Mouse (Mus musculus) gastrocnemius, postnatal 25 days (tissue): Measurements from ENCODE around the gene Wdtc1. TPM values are rescaled to one million over a fixed set of nuclear protein-coding genes. Genes with fewer than 3 reads are reported as not detected.

ENCODE experiments used
- DNase-seq: peaks from one replicate; pipeline ENCODE4 v3.0.0; 2022
- total RNA-seq, 2 experiments: library from RNA; stranded (reverse); gene quantifications; 1 replicate in 1 of 2; 2 replicates in 1 of 2; pipeline ENCODE4 v1.2.3; 2021

Wdtc1 gene
- total RNA-seq, 2 experiments from 2014 or later = 76.3 to 85.0 TPM

DNA sequence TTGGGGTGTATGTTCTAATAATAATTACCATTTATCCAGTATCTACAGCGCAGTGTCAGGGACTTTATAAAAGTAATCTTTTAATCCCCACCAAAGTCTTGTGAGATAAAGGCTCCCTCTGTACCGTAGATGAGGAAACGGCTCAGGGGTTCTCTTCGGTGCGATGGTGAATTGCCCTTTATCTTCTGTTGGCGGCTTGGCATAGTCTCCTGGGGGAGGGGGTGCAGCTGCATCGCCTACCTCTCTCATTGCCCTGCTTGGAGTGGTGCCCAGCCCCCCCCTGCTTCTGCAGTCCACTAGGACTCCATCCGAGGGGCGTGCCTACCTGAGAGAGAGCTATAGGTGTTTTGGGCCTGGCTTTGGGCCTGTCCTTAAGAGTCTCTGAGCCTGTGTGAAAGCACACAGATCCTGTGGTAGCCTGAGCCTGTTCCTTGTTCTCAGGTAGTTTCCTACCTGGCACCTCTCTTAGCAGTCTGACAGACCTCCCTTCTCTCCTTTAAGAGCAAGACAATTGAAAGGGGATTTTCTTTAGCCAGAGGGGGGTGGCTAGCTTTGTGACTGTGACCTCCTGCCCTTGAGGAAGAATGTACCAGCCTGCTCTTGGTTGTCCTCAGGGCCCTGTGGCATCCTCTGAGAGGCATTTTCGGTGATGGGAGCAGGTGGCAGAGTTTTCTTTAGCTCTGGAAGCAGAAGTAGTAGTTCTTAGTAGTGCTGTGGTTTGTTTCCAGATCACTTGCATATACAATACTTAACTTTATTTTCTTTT lies 22.7 kb upstream of the Wdtc1 start:
- no peak for DNase-seq

DNA sequence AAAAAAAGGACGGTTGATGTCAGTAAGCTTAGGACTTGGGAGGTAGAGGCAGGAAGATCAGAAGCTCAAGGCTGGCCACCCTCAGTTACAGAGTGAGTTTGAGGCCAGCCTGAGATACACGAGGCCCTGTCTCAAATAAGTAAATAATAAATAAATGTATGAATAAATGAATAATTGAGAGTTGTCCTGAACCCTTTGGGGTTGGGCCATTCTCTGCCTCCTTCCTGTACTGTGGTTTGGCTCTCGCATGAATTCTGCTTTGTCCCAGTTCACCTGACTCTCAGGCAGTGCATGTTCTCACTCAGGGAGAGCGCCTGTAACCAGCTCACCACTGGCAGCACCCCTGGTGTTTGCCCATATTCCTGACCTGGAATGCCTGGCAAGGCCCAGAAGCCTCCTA lies 20.7 kb upstream of the Wdtc1 start:
- no peak for DNase-seq

GRCm38 (mm10) chr4:133372278-133372665 lies 19.0 kb upstream of the Wdtc1 start:
- no peak for DNase-seq

GRCm38 (mm10) chr4:133371621-133372277 lies 18.5 kb upstream of the Wdtc1 start:
- DNase-seq = no peak

GRCm38 (mm10) chr4:133370298-133371274 lies 17.3 kb upstream of the Wdtc1 start:
- no peak for DNase-seq

DNA sequence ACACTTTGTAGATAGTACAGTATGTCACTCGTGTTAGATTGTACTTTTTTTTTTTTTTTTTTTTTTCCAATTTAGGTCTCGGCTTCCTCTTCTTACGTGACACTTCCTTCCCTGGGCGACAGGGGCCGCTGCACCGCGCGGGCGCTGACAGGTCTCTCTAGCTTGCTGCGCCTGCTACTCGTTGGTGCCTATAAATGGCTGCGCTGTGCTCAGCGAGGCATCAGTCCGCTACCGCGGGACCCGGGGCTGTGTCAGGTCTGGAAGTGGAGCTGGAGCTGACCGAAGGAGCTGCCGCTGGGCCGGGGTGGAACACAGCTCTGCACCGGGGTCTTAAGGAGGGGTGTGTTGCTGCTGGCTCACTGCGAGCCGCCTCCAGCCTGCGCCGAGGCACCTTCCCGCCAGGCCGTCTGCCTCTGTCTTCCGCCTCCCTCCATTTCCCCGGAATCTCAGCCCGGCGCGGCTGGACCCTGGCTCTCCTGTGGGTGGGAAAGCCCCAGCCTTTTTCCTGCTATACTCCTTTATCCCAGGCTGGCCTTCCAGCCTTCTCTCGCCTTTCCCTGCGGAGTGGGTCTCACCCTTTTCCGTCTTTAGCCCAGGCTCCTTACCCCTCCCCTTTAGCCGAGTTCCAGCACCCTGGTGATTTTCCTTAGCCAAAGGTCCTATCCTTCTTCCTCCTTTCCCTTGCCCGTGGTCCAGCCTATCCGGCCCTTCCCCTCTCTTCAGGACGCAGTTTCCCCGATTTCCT lies 16.4 kb upstream of the Wdtc1 start, which contains the start of gene Slc9a1:
Gene Slc9a1, plus strand, starts transcription at position 154 of the 745 bp plus-strand sequence.
- DNase-seq = peak; percentile 91

- DNase-seq = no peak
Observed at GRCm38 (mm10) chr4:133354641-133355040, 1.4 kb upstream of the Wdtc1 start.

- DNase-seq = no peak
Observed at GRCm38 (mm10) chr4:133352797-133353196, 484 bp downstream of the Wdtc1 start.

GRCm38 (mm10) chr4:133348051-133348775 lies 5.1 kb downstream of the Wdtc1 start:
- DNase-seq = no peak

GRCm38 (mm10) chr4:133347624-133348023 lies 5.7 kb downstream of the Wdtc1 start:
- DNase-seq = no peak

DNA sequence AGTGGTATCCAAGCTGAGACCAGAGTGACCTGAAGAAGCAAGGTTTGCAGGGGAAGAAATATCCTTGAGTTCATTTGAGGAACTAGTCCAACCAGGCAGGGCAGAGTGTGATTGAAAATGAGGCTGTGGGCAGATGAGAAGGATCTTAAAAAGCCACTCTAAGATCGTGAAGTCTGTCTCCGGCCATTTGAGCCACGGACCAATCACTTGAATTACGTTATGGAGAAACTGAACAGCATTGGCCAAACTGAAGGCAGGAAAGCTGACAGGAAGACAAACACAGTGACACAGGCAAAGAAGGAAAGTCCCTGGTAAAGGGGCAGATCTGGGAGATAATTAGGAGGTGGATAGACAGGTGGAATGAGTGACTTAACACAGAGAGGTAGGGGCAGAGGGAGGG lies 6.7 kb downstream of the Wdtc1 start:
- DNase-seq = no peak

DNA sequence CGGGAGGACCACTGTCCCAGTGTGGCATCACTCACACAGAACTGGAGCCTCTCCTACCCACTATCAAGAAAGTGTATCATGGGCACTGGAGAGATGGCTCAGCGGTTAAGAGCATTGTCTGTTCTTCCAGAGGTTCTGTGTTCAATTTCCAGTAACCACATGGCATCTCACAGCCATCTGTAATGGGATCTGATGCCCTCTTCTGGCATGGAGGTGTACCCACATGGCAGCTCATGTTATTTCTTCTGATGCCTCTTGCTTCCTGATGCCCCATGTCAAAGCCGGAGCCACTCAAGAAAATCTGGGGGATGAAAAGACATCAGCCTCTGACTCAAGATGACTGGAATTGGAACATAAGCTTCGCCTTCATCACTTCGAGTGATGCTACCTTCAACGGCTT lies 7.6 kb downstream of the Wdtc1 start:
- no peak for DNase-seq

GRCm38 (mm10) chr4:133344112-133344511 lies 9.2 kb downstream of the Wdtc1 start:
- no peak for DNase-seq

DNA sequence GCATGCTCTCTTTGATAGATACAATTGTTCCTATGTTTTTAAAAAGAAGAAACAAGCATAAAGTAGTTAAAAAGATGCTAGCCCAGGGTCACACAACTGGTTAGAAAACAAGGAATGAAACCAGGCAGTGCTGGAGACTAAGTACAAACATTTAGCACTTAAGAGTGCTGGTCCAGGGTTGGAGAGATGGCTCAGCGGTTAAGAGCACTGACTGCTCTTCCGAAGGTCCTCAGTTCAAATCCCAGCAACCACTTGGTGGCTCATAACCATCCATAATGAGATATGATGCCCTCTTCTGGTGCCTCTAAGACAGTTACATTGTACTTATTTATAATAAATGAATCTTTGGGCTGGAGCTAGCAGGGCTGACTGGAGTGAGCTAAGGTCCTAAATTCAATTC lies 13.1 kb downstream of the Wdtc1 start:
- DNase-seq = no peak

DNA sequence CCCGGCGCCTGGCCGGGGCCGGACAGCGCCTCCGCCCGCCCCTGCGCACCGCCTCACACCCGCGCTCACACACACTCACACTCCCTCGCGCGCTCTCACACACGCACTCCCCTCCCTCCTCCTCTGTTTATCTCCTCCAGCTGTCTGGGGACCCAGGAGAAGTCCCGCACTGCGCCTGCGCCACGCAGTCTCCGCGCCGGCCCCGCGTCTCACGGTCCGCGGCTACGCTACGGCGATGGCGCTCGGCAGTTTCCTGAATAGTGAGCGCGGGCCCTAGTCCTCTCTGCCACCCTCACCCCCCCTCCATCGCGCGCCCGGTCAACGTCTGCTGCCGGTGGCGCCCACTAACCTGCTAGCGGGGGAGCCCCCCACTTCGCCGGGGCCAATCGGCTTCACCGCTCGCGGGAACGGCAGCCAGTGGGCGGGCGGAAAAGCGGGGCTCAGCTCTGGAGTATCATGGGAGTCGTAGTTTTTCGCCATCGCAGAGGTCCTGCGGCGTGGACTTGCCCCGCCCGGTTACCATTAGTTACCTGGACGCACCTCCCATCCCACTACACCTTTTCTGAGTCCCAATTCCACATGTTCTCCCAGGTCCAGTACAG lies 14.0 kb downstream of the Wdtc1 start:
- peak; percentile 99 for DNase-seq

GRCm38 (mm10) chr4:133338521-133339095 lies 14.7 kb downstream of the Wdtc1 start:
- DNase-seq = no peak

DNA sequence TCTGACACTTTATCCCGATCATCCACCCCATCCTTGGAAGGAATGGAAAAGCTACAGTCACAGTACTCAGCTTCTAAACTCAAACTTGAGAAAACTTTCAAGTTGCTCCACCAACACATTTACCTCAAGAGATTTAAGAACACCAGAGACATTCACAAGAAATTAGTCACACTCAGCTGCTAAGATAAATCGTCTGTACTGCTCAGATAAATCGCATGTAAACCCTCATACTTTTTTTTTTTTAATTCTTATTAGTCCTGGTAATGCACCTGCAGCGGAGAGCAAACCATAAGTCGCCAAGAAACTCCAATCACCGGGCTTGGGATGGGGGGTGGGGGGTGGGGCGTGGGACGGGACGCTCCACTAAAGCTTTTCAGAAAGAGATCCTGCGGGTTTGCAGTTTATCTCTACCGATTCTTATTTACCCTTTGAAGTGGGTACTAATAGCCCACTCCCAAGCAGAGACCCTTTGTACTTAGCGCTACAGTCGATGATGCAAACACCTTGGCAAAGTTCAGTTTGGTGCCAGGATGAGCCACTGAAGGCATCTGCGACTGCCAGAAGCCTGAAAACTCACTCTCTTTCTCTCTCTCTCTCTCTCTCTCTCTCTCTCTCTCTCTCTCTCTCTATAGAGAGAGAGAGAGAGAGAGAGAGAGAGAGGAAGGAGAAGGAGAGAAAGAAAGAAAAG lies 15.3 kb downstream of the Wdtc1 start:
- no peak for DNase-seq

- no peak for DNase-seq
Observed at GRCm38 (mm10) chr4:133333306-133333705, 20.0 kb downstream of the Wdtc1 start.

DNA sequence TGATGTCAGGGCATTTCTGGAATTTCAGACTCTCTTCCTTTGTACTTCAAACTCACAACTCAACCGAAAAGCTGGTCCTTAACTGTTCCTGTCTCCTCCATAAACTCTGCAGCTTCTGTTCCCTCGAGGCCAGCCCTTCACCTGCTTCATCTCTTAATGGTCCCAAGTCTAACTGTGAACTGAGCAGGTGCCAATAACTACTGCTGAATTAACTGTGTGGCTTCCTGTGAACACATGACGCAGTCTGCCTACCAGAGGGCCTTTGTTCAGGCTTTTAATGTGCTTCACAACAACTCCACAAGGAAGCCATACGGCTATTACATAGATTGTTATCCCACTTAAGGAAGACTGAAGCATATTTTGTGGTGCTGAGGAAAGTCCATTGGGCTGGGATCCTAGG lies 23.0 kb downstream of the Wdtc1 start:
- DNase-seq = no peak

GRCm38 (mm10) chr4:133328129-133328528 lies 25.2 kb downstream of the Wdtc1 start:
- no peak for DNase-seq
